Mouse (Mus musculus): ENCODE measurements around the gene Fam49a.

DNA sequence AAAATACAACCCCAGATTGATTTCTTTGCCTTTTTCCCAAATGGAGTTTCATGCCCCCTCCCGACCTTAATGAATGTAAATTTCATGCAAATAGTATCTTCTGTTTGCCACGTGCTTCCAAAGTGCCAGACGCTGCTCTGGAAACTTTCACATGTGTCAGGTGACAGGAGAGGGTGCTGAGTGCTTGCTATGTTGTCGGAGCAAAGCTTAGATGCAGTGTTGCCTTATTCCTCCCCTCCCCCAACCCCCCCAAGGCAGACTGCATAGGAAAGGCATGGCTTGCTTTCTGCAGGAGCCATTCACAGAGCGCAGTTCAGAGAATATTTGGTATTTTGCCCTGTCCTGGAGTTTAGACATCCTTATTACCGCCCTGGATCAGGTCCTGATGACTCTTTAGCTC, 12.2 kb downstream of the Fam49a start:
- TF ChIP-seq POLR2A (IDR thresholded peaks at IDR 0.05; ENCODE audit: control insufficient read depth, low read depth, low read length), result no peak
- TF ChIP-seq CTCF (IDR thresholded peaks at IDR 0.05; ENCODE audit: control insufficient read depth, insufficient read depth, insufficient replicate concordance, low read depth, low read length), result no peak
